Mouse (Mus musculus): Measurements from ENCODE around the gene Coq10b. TPM values are rescaled to one million over a fixed set of nuclear protein-coding genes. Genes with fewer than 3 reads are reported as not detected.

The Coq10b gene
- polyA plus RNA-seq, 1 experiment from 2014 or later, result 29.2 TPM

GRCm38 (mm10) chr1:55109066-55109766 is 56.6 kb downstream of the Coq10b start:
- WGBS (ENCODE audit: insufficient replicate concordance), result 82% methylated on average over 4 of the region's 4 CpGs
- H3K27ac ChIP-seq (ENCODE audit: low read depth, low read length), result no peak overlapping the region
- no peaks in the 10 kb centered on the region for H3K36me3 ChIP-seq (ENCODE audit: control insufficient read depth, insufficient read depth, low read length)
- no peak overlapping the region for H3K4me3 ChIP-seq (ENCODE audit: low read depth, low read length)
- no peak overlapping the region for H3K9ac ChIP-seq (ENCODE audit: low read depth, low read length)
- no peak for ATAC-seq (replicated peaks; ENCODE audit: insufficient number of reproducible peaks, low FRiP score, low TSS enrichment)
- no peaks in the 10 kb centered on the region for H3K27me3 ChIP-seq (ENCODE audit: control insufficient read depth, insufficient read depth, low read length)
- H3K9me3 ChIP-seq (replicated peaks; ENCODE audit: control insufficient read depth, low read length), result no peaks in the 10 kb centered on the region
- H3K4me1 ChIP-seq (ENCODE audit: control insufficient read depth, insufficient read depth, low read length), result no peaks in the 10 kb centered on the region
- H3K4me2 ChIP-seq, result no peak overlapping the region

Other genes with a start within 250 kb of the Coq10b start
- 11.1 and 14.0 TPM in 2 replicates for gene Ankrd44, start 126.4 kb upstream of the Coq10b start, polyA plus RNA-seq (2014; fragmentation: Nextera tagmentation; extraction: Ambion mirVana)
- 202 and 234 TPM in 2 replicates for gene Sf3b1, start 25.3 kb upstream of the Coq10b start, polyA plus RNA-seq (2014; fragmentation: Nextera tagmentation; extraction: Ambion mirVana)
- 428 and 433 TPM in 2 replicates for gene Hspe1, start 35.4 kb downstream of the Coq10b start, polyA plus RNA-seq (2014; fragmentation: Nextera tagmentation; extraction: Ambion mirVana)
- 452 and 498 TPM in 2 replicates for gene Hspd1, start 35.5 kb downstream of the Coq10b start, polyA plus RNA-seq (2014; fragmentation: Nextera tagmentation; extraction: Ambion mirVana)
- gene Mob4, start 78.5 kb downstream of the Coq10b start, polyA plus RNA-seq (2014; fragmentation: Nextera tagmentation; extraction: Ambion mirVana), result 119 and 120 TPM in 2 replicates
- gene Rftn2, start 174.0 kb downstream of the Coq10b start, polyA plus RNA-seq (2014; fragmentation: Nextera tagmentation; extraction: Ambion mirVana), result 4.8 and 6.3 TPM in 2 replicates
- gene Mars2, start 184.4 kb downstream of the Coq10b start, polyA plus RNA-seq (2014; fragmentation: Nextera tagmentation; extraction: Ambion mirVana), result 3.9 and 4.0 TPM in 2 replicates